Mouse (Mus musculus): ENCODE measurements around the gene Hist1h3d. TPM values are rescaled to one million over a fixed set of nuclear protein-coding genes. Genes with fewer than 3 reads are reported as not detected.

Hist1h3d gene
- total RNA-seq, 2 experiments from 2014 or later = 9.3 to 10.4 TPM

DNA sequence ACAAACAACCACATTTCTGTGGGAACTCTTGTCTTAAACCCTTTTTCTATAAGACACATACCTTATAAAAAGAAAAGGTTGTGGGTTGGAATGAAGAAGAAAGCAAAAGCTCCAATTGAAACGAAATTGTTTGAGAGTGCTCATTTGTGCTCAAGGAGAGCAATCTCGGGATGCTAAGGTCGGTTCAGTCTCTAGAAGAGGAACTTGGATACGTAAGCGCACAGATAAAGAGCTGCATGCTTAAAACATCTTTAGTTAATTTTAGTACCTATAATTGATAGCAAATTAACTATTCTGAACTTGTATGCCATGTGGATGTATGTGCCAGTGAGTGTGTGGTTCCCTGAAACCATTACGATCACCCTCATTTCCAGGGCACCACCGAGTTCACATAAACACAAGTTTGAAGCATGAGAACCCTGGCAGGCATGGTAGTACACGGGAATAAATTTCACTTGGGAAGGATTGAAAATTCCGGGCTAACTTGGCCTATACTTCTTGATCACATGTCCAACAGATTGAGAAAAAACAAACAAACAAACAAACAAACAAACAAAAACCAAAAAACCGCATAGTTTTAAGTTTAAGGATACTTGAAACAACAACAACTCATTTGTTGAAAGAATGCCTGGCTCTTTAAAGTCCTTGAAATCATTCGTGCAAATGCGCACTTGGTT, 44.6 kb downstream of the Hist1h3d start:
- no peak for DNase-seq (ENCODE audit: low spot score in 2 of 2)

DNA sequence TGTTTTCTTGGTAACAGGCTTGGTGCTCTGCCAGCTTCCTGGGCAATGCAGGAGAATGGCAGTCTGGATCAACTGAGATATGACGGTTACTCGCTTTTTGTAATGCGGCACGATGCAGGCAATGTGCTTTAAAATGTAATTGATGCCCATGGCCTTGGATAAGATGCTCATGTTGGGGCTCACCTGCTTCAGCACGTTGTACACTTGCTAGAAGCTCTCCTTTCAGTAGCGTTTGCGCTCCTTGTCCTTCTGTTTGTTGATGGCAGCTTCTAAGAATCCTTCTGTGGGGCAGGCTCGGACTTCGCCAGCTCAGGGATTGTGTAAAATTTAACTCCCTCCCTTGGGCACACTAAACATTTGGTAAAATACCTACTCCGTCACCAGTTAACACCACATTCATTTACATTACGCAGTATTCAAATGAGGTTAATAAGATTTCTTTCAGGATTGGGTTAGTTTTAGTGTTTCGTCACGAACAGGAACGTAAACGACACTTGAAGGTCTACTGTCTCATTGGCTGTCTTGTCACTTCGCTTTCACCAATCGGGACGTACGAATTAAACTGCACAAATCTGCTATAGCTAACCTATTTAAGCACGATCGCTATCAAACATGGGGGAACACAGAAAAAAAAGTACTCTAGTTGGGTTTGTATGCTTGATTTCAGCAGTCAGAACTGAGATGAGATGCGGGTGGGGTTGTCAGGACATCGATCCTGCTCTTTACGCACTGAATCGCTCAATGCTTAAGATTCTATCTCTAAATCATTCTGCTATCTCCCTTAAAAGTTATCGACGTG, 45.4 kb downstream of the Hist1h3d start, which contains the start of gene Hist1h2be:
Gene Hist1h2be (minus strand): TSS at position 392 of the 799 bp plus-strand sequence.
- peak; percentile 52 to 62 for DNase-seq (ENCODE audit: low spot score in 2 of 2)

DNA sequence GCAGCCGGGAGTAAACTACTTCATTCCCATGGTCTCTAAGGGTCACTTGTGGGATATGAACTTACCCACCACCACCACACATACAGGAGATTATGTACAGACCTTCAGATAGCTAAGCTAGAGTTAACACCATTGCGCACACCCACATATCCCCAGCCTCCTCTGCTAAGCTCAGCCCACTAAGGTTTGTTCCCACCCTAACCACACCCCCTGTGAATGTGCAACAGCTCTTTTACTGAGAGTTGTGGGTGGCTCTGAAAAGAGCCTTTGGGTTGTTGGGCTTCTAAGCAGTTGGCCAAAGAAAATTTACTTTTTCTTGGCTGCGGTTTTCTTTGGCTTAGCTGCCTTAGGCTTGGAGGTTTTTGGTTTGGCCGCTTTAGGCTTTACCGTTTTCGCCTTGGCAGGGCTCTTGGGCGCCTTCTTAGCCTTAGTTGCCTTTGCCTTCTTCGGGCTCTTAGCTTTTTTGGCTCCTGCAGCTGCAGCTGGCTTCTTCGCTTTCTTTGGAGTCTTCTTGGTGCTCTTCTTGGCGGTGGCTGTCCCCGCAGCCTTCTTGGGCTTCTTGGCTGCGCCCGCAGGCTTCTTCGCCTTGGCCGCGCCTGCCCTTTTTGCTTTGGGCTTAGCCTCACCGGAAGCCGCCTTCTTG, 46.1 kb downstream of the Hist1h3d start:
- DNase-seq (ENCODE audit: low spot score in 2 of 2) = peak; percentile 54 to 63

DNA sequence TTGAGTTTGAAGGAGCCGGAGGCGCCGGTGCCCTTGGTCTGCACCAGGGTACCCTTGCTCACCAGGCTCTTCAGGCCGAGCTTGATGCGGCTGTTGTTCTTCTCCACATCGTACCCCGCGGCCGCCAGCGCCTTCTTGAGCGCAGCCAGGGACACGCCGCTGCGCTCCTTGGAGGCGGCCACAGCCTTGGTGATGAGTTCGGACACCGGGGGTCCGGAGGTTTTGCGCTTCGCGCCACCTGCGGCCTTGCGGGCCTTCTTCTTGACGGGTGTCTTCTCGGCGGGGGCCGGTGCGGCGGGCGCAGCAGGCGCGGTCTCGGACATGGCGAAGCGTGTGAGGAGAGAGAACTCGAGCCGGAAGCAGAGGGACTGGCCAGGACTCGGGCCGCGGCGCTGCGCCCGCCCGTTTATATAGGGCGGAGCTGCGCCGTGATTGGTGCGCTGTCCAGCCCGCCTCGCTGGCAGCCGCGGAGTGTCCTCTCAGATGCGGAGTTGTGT, 46.7 kb downstream of the Hist1h3d start, which contains the start of gene Hist1h1e:
Gene Hist1h1e (minus strand): TSS at position 384 of the 497 bp plus-strand sequence.
- peak; percentile 86 to 91 for DNase-seq (ENCODE audit: low spot score in 2 of 2)

DNA sequence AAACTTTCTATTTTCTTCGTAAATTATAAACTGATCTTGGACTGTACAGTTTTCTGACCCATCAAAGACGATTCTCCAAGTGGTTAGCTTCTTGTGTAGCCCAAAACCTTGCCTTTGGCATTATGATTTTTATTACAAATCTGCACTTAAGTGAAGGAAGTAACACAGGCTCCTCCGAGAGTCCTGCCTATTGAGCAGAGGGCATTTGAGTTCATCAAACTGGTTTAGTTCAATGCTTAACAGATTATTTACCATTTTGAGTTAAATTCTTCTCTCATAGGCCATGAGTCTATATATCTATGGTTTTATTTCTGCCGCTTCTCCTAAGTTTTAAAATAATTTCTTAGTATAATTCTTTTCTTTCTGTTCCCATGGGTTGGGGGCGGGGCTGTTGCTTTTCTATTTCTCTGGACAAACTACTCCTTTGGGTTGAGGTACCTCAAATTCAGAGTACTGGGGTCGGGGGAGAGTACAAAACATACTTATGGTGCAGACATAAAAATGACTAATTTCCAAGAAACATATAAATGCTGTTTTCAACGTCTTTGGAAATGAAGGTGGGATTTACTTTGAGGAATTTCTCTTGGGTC, 47.4 kb downstream of the Hist1h3d start:
- DNase-seq (ENCODE audit: low spot score in 2 of 2) = no peak

Small RNAs within 50 kb of the gene (microRNA-seq; reads per million reads assigned to microRNA genes)
- gene Gm44297 (0 reads per million in 2 experiments), gene Gm44359 (0 reads per million in 2 experiments), gene Gm44394 (0 reads per million in 2 experiments)

Other genes starting within 250 kb of the Hist1h3d start
- 10 to 100 TPM; 29.5 to 31.7 TPM for gene Zfp322a, start 206.6 kb upstream of the Hist1h3d start, total RNA-seq (2021)
- gene Abt1, start 151.9 kb upstream of the Hist1h3d start, total RNA-seq (2021) = 1 to 10 TPM; 9.0 to 9.5 TPM
- not detected for gene Btn1a1, start 109.9 kb upstream of the Hist1h3d start, total RNA-seq (2021)
- gene Btn2a2, start 86.9 kb upstream of the Hist1h3d start, total RNA-seq (2021) = 1 to 10 TPM; 1.3 to 1.9 TPM
- gene Hist1h4h, start 44.7 kb upstream of the Hist1h3d start, total RNA-seq (2021) = 100 to 1,000 TPM; 329 to 333 TPM
- gene Hist1h2af, start 41.9 kb upstream of the Hist1h3d start, total RNA-seq (2021) = 1 to 10 TPM; 1.5 to 3.4 TPM
- 1 to 10 TPM; 3.1 to 3.5 TPM for gene Hist1h3g, start 40.3 kb upstream of the Hist1h3d start, total RNA-seq (2021)
- gene Hist1h2bh, start 32.4 kb upstream of the Hist1h3d start, total RNA-seq (2021) = under 1 TPM; 0.54 to 0.67 TPM
- 10 to 100 TPM; 16.3 to 17.0 TPM for gene Hist1h3f, start 31.7 kb upstream of the Hist1h3d start, total RNA-seq (2021)
- gene Hist1h4f, start 24.1 kb upstream of the Hist1h3d start, total RNA-seq (2021) = 100 to 1,000 TPM; 168 to 177 TPM
- gene Hist1h1d, start 22.5 kb upstream of the Hist1h3d start, total RNA-seq (2021) = 1 to 10 TPM; 3.1 to 3.7 TPM
- 10 to 100 TPM; 47.4 to 48.5 TPM for gene Hist1h3e, start 13.4 kb upstream of the Hist1h3d start, total RNA-seq (2021)
- 1 to 10 TPM; 4.3 to 7.1 TPM for gene Hist1h2ae, start 4.5 kb upstream of the Hist1h3d start, total RNA-seq (2021)
- 10 to 100 TPM; 61.6 to 70.8 TPM for gene Hist1h2bg, start 4.4 kb upstream of the Hist1h3d start, total RNA-seq (2021)
- 10 to 100 TPM; 14.7 to 26.1 TPM for gene Hist1h2bf, start 1.6 kb upstream of the Hist1h3d start, total RNA-seq (2021)
- gene Hist1h2ad, start 1.4 kb upstream of the Hist1h3d start, total RNA-seq (2021) = 10 to 100 TPM in 1 of 2 experiments, 1 to 10 TPM in 1; 6.3 to 11.0 TPM
- 100 to 1,000 TPM; 166 to 191 TPM for gene Hist1h4d, start 5.8 kb downstream of the Hist1h3d start, total RNA-seq (2021)
- 1 to 10 TPM; 7.9 TPM for gene Hist1h2be, start 45.4 kb downstream of the Hist1h3d start, total RNA-seq (2021)
- gene Hist1h1e, start 46.8 kb downstream of the Hist1h3d start, total RNA-seq (2021) = 10 to 100 TPM; 49.2 to 54.0 TPM
- 1 to 10 TPM; 2.4 to 2.5 TPM for gene Hist1h2ac, start 108.2 kb downstream of the Hist1h3d start, total RNA-seq (2021)
- gene Hist1h2bc, start 108.4 kb downstream of the Hist1h3d start, total RNA-seq (2021) = 10 to 100 TPM; 29.7 to 32.4 TPM
- gene Hist1h1t, start 120.1 kb downstream of the Hist1h3d start, total RNA-seq (2021) = not detected
- gene Hist1h4c, start 122.7 kb downstream of the Hist1h3d start, total RNA-seq (2021) = 100 to 1,000 TPM; 114 to 117 TPM
- gene Hfe, start 135.1 kb downstream of the Hist1h3d start, total RNA-seq (2021) = 1 to 10 TPM; 3.4 to 3.9 TPM
- gene Hist1h1c, start 163.0 kb downstream of the Hist1h3d start, total RNA-seq (2021) = 10 to 100 TPM; 55.8 to 61.1 TPM
- gene Hist1h3c, start 169.8 kb downstream of the Hist1h3d start, total RNA-seq (2021) = not detected
- 10 to 100 TPM; 17.8 to 19.6 TPM for gene Hist1h2bb, start 171.0 kb downstream of the Hist1h3d start, total RNA-seq (2021)
- gene Hist1h2ab, start 175.4 kb downstream of the Hist1h3d start, total RNA-seq (2021) = 10 to 100 TPM; 17.2 to 22.5 TPM
- gene Hist1h3b, start 176.5 kb downstream of the Hist1h3d start, total RNA-seq (2021) = 1 to 10 TPM; 4.3 to 9.9 TPM
- 10 to 100 TPM; 92.6 to 94.4 TPM for gene Hist1h4b, start 181.2 kb downstream of the Hist1h3d start, total RNA-seq (2021)
- gene Hist1h4a, start 185.5 kb downstream of the Hist1h3d start, total RNA-seq (2021) = 10 to 100 TPM; 64.4 to 74.0 TPM
- gene Hist1h3a, start 186.6 kb downstream of the Hist1h3d start, total RNA-seq (2021) = 10 to 100 TPM; 42.3 to 45.0 TPM
- 10 to 100 TPM; 24.9 to 25.2 TPM for gene Hist1h1a, start 187.9 kb downstream of the Hist1h3d start, total RNA-seq (2021)
- gene Trim38, start 194.2 kb downstream of the Hist1h3d start, total RNA-seq (2021) = not detected
- gene Slc17a2, start 231.2 kb downstream of the Hist1h3d start, total RNA-seq (2021) = not detected